Mouse (Mus musculus): Measurements from ENCODE around the gene Fgfr2. TPM values are rescaled to one million over a fixed set of nuclear protein-coding genes. Genes with fewer than 3 reads are reported as not detected.

The Fgfr2 gene
- polyA plus RNA-seq, 1 experiment: 59.9 TPM

DNA sequence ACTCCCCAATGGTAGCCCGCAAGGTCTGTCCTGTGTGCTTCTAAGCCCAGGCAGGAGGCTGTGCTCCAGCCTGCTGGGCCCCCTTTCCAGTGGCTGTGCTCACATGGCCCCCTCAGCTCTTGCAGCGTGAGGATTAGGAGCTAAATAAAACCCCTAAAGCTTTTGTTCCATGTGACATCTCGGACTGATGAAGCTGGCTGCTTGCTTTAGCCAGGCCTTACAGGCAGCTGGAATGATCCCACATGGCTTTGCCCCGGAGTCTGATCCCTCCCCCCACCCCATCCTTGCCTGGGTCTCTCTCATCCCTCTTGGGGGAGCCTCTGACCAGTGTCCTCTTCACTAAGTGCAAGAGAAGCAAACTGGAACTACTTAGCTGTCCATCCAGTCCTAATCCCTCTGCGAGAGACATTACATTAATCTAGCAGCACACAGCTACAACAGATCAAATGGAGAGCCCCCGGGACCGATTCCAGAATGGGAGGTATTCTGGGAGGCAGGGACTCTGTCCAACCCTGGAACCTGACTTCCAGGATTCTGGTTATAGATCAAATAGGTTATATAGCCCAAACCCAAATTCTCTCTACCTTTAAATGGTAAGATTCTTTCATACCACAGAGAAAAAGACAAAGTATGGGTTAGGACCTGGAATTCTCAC, 107.6 kb downstream of the Fgfr2 start:
- Histone ChIP-seq H3K4me1 (ENCODE audit: control insufficient read depth, insufficient read depth, low read length) (peaks cover 13% of the 10 kb centered on the region), H3K27ac (ENCODE audit: insufficient read depth, low read length) (no peak overlapping the region), H3K4me3 (ENCODE audit: insufficient read depth, low read length) (no peak overlapping the region)
- TF ChIP-seq POLR2A (IDR thresholded peaks at IDR 0.05; ENCODE audit: low read depth, low read length): no peak
- TF ChIP-seq CTCF (IDR thresholded peaks at IDR 0.05; ENCODE audit: borderline replicate concordance, insufficient read depth, low read length): no peak

DNA sequence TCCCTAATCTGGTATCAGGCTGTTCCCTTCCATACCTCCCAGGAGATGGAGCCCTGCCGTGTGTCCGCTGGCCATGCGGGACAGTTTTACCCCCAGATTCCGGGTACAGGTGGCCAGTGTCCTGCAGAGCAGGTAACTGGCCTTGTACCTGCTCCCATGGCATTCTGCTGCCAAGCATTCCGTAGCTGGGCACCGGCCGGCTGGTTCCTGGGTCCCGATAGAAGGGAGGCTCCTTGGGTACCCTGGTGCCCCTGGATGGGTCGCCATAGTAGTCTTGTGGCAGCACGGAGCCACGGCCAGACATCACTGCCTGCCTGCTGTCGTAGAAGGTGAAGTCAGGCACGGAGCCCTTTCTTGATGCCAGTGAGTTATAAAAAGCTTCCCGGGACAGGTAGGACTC, 108.5 kb downstream of the Fgfr2 start:
- no peak overlapping the region for H3K27ac ChIP-seq (ENCODE audit: insufficient read depth, low read length)
- H3K4me3 ChIP-seq (ENCODE audit: insufficient read depth, low read length): no peak overlapping the region
- TF ChIP-seq CTCF (IDR thresholded peaks at IDR 0.05; ENCODE audit: borderline replicate concordance, insufficient read depth, low read length) (no peak), POLR2A (IDR thresholded peaks at IDR 0.05; ENCODE audit: low read depth, low read length) (no peak)
- H3K4me1 ChIP-seq (ENCODE audit: control insufficient read depth, insufficient read depth, low read length): peaks cover 13% of the 10 kb centered on the region

DNA sequence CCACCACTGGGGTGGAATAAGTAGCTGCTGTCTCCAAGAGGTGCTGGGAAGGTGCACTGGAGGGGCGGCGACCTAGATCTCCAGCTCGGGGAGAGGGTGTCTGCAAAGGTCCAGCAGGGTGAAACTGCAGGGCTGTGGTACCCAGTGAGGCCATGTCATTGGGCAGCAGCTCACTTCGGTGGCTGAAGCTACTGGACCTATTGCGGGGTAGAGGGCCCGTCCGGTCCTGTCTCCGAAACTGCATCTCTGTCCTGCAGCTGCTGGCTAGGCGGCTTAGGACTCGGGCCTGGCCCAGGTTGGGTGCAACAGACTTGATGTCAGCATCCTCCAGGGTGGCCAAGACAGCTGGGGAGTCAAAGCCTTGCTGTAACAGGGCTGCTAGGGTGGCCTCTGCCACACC, 109.2 kb downstream of the Fgfr2 start:
- Histone ChIP-seq H3K4me3 (ENCODE audit: insufficient read depth, low read length) (no peak overlapping the region), H3K4me1 (ENCODE audit: control insufficient read depth, insufficient read depth, low read length) (peaks cover 13% of the 10 kb centered on the region), H3K27ac (ENCODE audit: insufficient read depth, low read length) (no peak overlapping the region)
- TF ChIP-seq CTCF (IDR thresholded peaks at IDR 0.05; ENCODE audit: borderline replicate concordance, insufficient read depth, low read length) (no peak), POLR2A (IDR thresholded peaks at IDR 0.05; ENCODE audit: low read depth, low read length) (no peak)

DNA sequence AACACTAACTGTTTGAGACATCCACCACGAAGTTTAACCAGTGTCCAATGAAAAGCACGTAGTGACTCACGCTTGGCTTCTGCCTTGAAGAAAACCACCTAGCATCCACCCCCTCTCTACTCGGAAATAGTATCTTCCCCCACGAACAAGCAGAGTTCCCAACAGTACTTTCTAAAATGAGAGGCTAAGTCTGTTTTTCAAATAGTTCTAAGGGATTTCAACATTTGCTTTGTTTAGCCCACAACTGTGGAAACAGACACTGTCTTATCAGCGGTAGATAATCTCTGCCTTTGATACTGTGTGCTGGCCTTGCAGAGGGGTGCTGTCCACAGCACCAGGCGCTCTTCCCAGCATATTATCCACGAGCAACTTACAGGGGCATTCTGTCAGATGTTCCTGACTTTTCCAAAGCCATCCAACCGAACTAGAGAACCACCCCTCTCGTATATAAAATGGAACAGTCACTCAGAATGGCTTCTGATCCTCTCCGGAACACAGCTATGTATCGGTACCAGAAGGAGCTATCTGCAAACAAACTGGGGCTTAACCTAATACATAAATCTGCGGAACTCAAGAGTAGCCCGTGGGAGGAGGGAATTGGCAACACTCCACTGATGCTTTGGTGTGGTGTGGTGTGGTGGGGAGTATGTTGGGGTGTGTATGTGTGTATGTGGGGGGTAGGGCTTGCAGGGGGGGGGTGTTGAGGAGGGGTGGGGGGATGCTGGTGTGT, 110.3 kb downstream of the Fgfr2 start:
- no peak overlapping the region for H3K4me3 ChIP-seq (ENCODE audit: insufficient read depth, low read length)
- peak overlapping the region; percentile 59 for H3K27ac ChIP-seq (ENCODE audit: insufficient read depth, low read length)
- TF ChIP-seq CTCF (IDR thresholded peaks at IDR 0.05; ENCODE audit: borderline replicate concordance, insufficient read depth, low read length): no peak
- TF ChIP-seq POLR2A (IDR thresholded peaks at IDR 0.05; ENCODE audit: low read depth, low read length): no peak
- H3K4me1 ChIP-seq (ENCODE audit: control insufficient read depth, insufficient read depth, low read length): peaks cover 13% of the 10 kb centered on the region

DNA sequence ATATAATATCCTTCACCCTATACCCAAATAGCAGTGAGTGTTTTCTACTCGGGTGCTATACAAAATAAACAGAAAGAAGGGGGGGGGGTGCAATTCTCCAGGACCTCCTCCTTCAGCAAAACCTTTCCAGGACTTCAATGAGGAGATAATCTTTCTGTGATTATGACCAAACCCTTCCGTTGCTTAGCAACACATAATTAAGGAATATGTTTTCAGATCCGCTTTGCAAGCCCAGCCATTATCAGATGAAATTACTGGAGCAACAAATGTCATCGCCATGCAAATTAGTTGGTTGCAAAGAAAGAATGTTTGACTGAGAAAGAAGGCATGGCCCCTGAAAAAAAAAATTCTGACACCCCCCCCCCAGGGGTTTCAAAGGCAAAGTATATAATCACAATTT, 111.5 kb downstream of the Fgfr2 start:
- no peak overlapping the region for H3K27ac ChIP-seq (ENCODE audit: insufficient read depth, low read length)
- no peak overlapping the region for H3K4me3 ChIP-seq (ENCODE audit: insufficient read depth, low read length)
- no peak for TF ChIP-seq POLR2A (IDR thresholded peaks at IDR 0.05; ENCODE audit: low read depth, low read length)
- TF ChIP-seq CTCF (IDR thresholded peaks at IDR 0.05; ENCODE audit: borderline replicate concordance, insufficient read depth, low read length): no peak
- H3K4me1 ChIP-seq (ENCODE audit: control insufficient read depth, insufficient read depth, low read length): peaks cover 19% of the 10 kb centered on the region

DNA sequence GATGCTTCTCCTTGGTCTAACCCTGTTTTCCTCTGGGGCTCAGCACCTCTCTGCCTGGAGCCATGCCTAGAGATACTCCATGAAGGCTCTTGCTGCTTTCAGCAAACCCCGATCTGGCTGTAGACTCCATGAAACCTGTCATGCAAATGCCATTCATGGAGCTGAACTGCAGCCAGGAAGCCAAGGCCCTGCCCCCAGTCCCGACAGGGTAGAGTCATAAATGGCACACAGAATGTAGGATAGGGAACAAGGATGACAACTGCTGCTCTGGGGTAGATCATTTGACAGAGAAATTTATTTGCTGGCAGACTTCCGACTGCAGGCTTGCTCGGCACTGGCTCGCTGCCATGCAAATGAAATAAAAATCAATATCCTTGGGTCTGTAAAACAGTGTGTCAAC, 112.0 kb downstream of the Fgfr2 start:
- H3K4me3 ChIP-seq (ENCODE audit: insufficient read depth, low read length): no peak overlapping the region
- TF ChIP-seq POLR2A (IDR thresholded peaks at IDR 0.05; ENCODE audit: low read depth, low read length) (no peak), CTCF (IDR thresholded peaks at IDR 0.05; ENCODE audit: borderline replicate concordance, insufficient read depth, low read length) (no peak)
- H3K27ac ChIP-seq (ENCODE audit: insufficient read depth, low read length): no peak overlapping the region
- peaks cover 19% of the 10 kb centered on the region for H3K4me1 ChIP-seq (ENCODE audit: control insufficient read depth, insufficient read depth, low read length)

DNA sequence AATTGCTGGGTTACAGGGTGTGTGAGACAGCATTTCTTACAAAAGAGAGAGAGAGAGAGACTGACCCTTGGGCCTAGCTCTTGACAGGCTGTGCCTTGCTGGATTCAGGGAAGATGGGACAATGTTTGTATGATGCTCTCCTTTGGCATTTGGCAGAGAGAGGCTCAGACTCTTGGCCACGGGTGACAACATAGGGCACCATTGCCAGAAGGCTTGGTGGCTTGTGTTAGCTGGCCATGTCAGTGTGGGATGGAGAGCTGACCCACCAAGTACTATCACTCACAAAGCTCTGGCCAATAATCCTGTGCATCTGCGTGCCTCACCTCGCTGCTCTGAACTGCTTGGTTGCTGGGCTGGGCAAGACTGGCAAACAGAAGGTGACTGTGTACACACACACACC, 112.7 kb downstream of the Fgfr2 start:
- Histone ChIP-seq H3K4me3 (ENCODE audit: insufficient read depth, low read length) (no peak overlapping the region), H3K27ac (ENCODE audit: insufficient read depth, low read length) (no peak overlapping the region), H3K4me1 (ENCODE audit: control insufficient read depth, insufficient read depth, low read length) (peaks cover 19% of the 10 kb centered on the region)
- TF ChIP-seq POLR2A (IDR thresholded peaks at IDR 0.05; ENCODE audit: low read depth, low read length): no peak
- TF ChIP-seq CTCF (IDR thresholded peaks at IDR 0.05; ENCODE audit: borderline replicate concordance, insufficient read depth, low read length): no peak

DNA sequence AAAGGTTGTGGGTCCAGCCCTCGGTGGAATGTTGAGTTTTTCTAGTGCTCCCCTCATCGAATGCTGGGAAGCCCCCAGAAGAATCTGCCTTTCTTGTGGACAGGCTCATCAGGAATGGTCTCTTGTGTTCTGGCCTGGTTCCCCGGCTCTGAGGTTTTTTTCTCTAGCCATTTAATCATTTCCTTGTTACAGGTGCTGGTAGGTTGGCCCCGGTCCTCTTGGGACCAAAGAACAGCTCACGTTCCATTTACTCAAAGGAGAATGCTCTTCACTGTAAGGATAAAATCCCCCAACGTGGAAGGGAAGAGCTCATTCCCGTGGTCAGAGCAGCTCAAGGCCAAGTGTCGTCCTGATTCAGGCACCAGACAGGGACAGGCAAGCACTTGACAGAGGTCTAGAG, 113.5 kb downstream of the Fgfr2 start:
- H3K27ac ChIP-seq (ENCODE audit: insufficient read depth, low read length): no peak overlapping the region
- H3K4me3 ChIP-seq (ENCODE audit: insufficient read depth, low read length): no peak overlapping the region
- H3K4me1 ChIP-seq (ENCODE audit: control insufficient read depth, insufficient read depth, low read length): peaks cover 19% of the 10 kb centered on the region
- no peak for TF ChIP-seq CTCF (IDR thresholded peaks at IDR 0.05; ENCODE audit: borderline replicate concordance, insufficient read depth, low read length)
- no peak for TF ChIP-seq POLR2A (IDR thresholded peaks at IDR 0.05; ENCODE audit: low read depth, low read length)

DNA sequence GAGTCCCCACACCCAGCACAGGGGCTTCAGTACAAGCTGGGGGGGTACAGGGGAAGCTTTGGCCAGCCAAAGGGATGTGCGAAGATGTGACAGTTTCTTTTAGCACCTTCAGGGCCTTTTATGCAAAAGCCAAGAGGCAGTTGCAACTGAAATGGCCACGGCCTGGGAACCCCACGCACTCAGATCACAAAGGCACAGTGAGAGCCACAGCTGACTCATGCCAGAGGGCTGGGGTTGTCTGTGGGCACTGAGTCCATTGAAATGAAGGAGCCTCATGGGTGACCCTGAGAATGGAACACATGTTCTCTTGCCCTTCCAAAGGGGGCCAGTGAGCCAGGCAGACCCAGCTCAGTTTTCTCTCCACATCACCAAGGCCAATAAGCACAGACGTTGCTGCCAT, 114.5 kb downstream of the Fgfr2 start:
- Histone ChIP-seq H3K4me3 (ENCODE audit: insufficient read depth, low read length) (no peak overlapping the region), H3K4me1 (ENCODE audit: control insufficient read depth, insufficient read depth, low read length) (peaks cover 19% of the 10 kb centered on the region), H3K27ac (ENCODE audit: insufficient read depth, low read length) (no peak overlapping the region)
- TF ChIP-seq CTCF (IDR thresholded peaks at IDR 0.05; ENCODE audit: borderline replicate concordance, insufficient read depth, low read length) (no peak), POLR2A (IDR thresholded peaks at IDR 0.05; ENCODE audit: low read depth, low read length) (no peak)

DNA sequence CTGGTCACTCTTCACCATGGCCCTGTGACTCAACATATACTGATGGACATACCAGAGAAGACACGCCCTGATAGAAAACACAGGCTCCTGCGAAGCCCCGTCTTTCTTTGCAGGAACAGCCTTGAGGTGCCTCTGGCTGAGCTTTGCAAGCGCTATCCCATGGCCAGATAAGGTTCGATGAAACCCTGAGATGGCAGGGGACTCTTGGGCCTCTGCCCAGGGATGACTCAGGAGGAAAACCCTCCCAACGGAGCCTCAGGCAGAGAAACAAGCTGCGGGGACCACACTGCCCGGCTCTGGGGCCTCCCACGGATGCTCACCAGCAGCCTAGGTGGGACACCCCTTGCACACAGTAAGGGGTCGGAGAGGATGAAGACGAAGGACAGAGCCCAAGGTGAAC, 115.8 kb downstream of the Fgfr2 start:
- Histone ChIP-seq H3K4me1 (ENCODE audit: control insufficient read depth, insufficient read depth, low read length) (peaks cover 14% of the 10 kb centered on the region), H3K4me3 (ENCODE audit: insufficient read depth, low read length) (no peak overlapping the region), H3K27ac (ENCODE audit: insufficient read depth, low read length) (peak overlapping the region; percentile 2; the same call in 1 of the 2 replicates)
- TF ChIP-seq POLR2A (IDR thresholded peaks at IDR 0.05; ENCODE audit: low read depth, low read length) (no peak), CTCF (IDR thresholded peaks at IDR 0.05; ENCODE audit: borderline replicate concordance, insufficient read depth, low read length) (no peak)
